Mouse (Mus musculus) kidney, postnatal 0 days (tissue): ENCODE data around the gene Kcna7. TPM values are rescaled to one million over a fixed set of nuclear protein-coding genes. Genes with fewer than 3 reads are reported as not detected.

Source experiments
- ATAC-seq: fragments of 200-750 bp; cut with Nextera tagmentation; replicated peaks from 2 replicates; pipeline ENCODE4 v1.8.0; 2017; ENCODE audit warnings: low read depth, moderate number of reproducible peaks, moderate TSS enrichment, moderate library complexity; ENCODE audit not compliant: low FRiP score
- DNase-seq: peaks from one replicate; pipeline ENCODE4 v3.0.0-alpha.2; 2016; ENCODE audit warnings: low spot score
- H3K27ac ChIP-seq: fragments of 300-500 bp; sonication (generic); 2 replicates; pipeline ENCODE4 v1.5.1; 2014; ENCODE audit warnings: mild to moderate bottlenecking
- H3K27me3 ChIP-seq: fragments of 300-500 bp; sonication (generic); 2 replicates; pipeline ENCODE4 v1.6.1; 2014; ENCODE audit warnings: low read length, mixed read lengths; ENCODE audit not compliant: insufficient read depth
- H3K36me3 ChIP-seq: fragments of 300-500 bp; sonication (generic); 2 replicates; pipeline ENCODE4 v1.6.1; 2014; ENCODE audit warnings: low read length, mixed read lengths; ENCODE audit not compliant: insufficient read depth
- H3K4me1 ChIP-seq: fragments of 300-500 bp; sonication (generic); replicated peaks from 2 replicates; pipeline ENCODE4 v1.6.1; 2014; ENCODE audit warnings: antibody characterized with exemption, low read length, mixed read lengths; ENCODE audit not compliant: insufficient read depth
- H3K4me2 ChIP-seq: fragments of 300-500 bp; sonication (generic); 2 replicates; pipeline ENCODE4 v1.6.1; 2014; ENCODE audit warnings: mild to moderate bottlenecking, low read length, moderate library complexity, mixed read lengths
- H3K4me3 ChIP-seq: fragments of 300-500 bp; sonication (generic); replicated peaks from 2 replicates; pipeline ENCODE4 v1.5.1; 2014; ENCODE audit warnings: low read depth, low read length
- H3K9ac ChIP-seq: fragments of 300-500 bp; sonication (generic); 2 replicates; pipeline ENCODE4 v1.6.1; 2014; ENCODE audit warnings: low read depth, low read length
- H3K9me3 ChIP-seq: fragments of 300-500 bp; sonication (generic); replicated peaks from 2 replicates; pipeline ENCODE4 v1.6.1; 2016; ENCODE audit warnings: low read length, inconsistent platforms, mixed read lengths
- CTCF ChIP-seq: IDR thresholded peaks from 2 replicates; pipeline ENCODE4 v1.5.1; 2016; ENCODE audit warnings: antibody characterized with exemption, low read depth, mild to moderate bottlenecking, moderate library complexity
- WGBS: fragments of 180-500 bp; shearing (Covaris S2); extraction: QIAGEN DNeasy Blood & Tissue Kit; methylation state at CpG from one replicate; pipeline ENCODE4 v1.1.7; 2014; 5-methylcytosine and 5-hydroxymethylcytosine counted together
- polyA plus RNA-seq: library from polyadenylated mRNA; unstranded; fragments of >200 nt; fragmentation: Nextera tagmentation; extraction: Ambion mirVana; gene quantifications from 2 replicates; pipeline ENCODE4 v1.2.1, GENCODE M21; 2015

The Kcna7 gene
- polyA plus RNA-seq, 1 experiment from 2014 or later: 0.05 TPM

- DNase-seq: peak; percentile 82
- TF ChIP-seq CTCF: peak; percentile 70
- H3K36me3 ChIP-seq: peaks cover 33% of the 10 kb centered on the region
Measured at GRCm38 (mm10) chr7:45447325-45447990, 42.0 kb downstream of the Kcna7 start.

GRCm38 (mm10) chr7:45449974-45450373 is 44.5 kb downstream of the Kcna7 start:
- H3K36me3 ChIP-seq: peaks cover 20% of the 10 kb centered on the region

More at GRCm38 (mm10) chr7:45447325-45447990, 42.0 kb downstream of the Kcna7 start:
- no peaks in the 10 kb centered on the region for H3K4me1 ChIP-seq
- H3K4me3 ChIP-seq: no peak overlapping the region
- no peaks in the 10 kb centered on the region for H3K9me3 ChIP-seq
- H3K27ac ChIP-seq: peak overlapping the region; percentile 40
- 35% methylated on average over 11 of the region's 11 CpGs for WGBS
- 0 out of 2 replicates have a peak, but pooled peaks have one; percentile 6 for ATAC-seq
- no peak overlapping the region for H3K9ac ChIP-seq
- H3K4me2 ChIP-seq: no peak overlapping the region
- no peaks in the 10 kb centered on the region for H3K27me3 ChIP-seq

DNA sequence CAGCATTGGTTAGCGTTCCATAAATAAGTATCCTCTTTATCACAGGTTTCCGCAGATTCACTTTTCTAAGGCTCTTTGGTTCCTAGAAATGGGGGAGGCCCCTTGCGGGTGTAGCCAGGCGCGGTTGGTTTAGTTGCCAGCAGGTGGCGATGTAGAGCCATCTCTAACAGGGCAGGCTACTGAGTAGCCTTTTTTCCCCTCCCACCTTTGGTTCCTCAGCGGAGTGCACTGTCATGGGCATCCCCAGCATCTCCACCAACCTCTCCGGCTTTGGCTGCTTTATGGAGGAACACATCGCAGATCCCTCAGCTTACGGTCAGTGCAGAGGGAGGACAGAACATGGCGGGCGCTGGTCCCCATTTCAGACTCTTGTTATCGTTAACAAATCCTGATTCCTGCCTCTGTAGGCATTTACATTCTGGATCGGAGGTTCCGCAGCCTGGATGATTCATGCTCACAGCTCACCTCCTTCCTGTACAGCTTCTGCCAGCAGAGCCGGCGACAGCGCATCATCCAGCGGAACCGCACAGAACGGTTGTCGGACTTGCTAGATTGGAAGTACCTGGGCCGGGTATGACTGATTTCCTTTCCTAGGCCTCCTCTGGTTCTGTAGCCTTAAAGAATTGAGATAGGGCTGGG is 46.0 kb downstream of the Kcna7 start:
- no peak overlapping the region for H3K27ac ChIP-seq
- peak; percentile 72 for ATAC-seq
- H3K4me3 ChIP-seq: no peak overlapping the region
- no peaks in the 10 kb centered on the region for H3K4me1 ChIP-seq
- H3K9ac ChIP-seq: no peak overlapping the region
- no peak overlapping the region for H3K4me2 ChIP-seq
- WGBS: 58% methylated on average over 23 of the region's 23 CpGs
- no peaks in the 10 kb centered on the region for H3K27me3 ChIP-seq
- H3K36me3 ChIP-seq: peaks cover 26% of the 10 kb centered on the region; the same call in 1 of the 2 replicates
- peak; percentile 91 for TF ChIP-seq CTCF
- no peaks in the 10 kb centered on the region for H3K9me3 ChIP-seq
- DNase-seq: peak; percentile 91

More at GRCm38 (mm10) chr7:45449974-45450373, 44.5 kb downstream of the Kcna7 start:
- Histone ChIP-seq H3K27me3 (no peaks in the 10 kb centered on the region), H3K4me2 (no peak overlapping the region), H3K27ac (no peak overlapping the region), H3K4me3 (no peak overlapping the region), H3K9ac (no peak overlapping the region), H3K9me3 (no peaks in the 10 kb centered on the region), H3K4me1 (no peaks in the 10 kb centered on the region)
- TF ChIP-seq CTCF: no peak
- DNase-seq (no peak), ATAC-seq (no peak)
- 88% methylated on average over 1 of the region's 1 CpGs for WGBS

GRCm38 (mm10) chr7:45454971-45455370 is 49.5 kb downstream of the Kcna7 start:
- Histone ChIP-seq H3K36me3 (peaks cover 23% of the 10 kb centered on the region; the same call in 1 of the 2 replicates), H3K27me3 (no peaks in the 10 kb centered on the region), H3K4me1 (peaks cover 11% of the 10 kb centered on the region; the same call in 1 of the 2 replicates), H3K9ac (no peak overlapping the region), H3K4me3 (no peak overlapping the region), H3K9me3 (no peaks in the 10 kb centered on the region), H3K27ac (no peak overlapping the region), H3K4me2 (no peak overlapping the region)
- no peak for ATAC-seq
- TF ChIP-seq CTCF: no peak
- no peak for DNase-seq
- 94% methylated on average over 15 of the region's 15 CpGs for WGBS

GRCm38 (mm10) chr7:45455932-45456696 is 50.7 kb downstream of the Kcna7 start:
- no peak for TF ChIP-seq CTCF
- no peaks in the 10 kb centered on the region for H3K27me3 ChIP-seq
- 77% methylated on average over 13 of the region's 13 CpGs for WGBS
- no peak overlapping the region for H3K27ac ChIP-seq
- peaks cover 21% of the 10 kb centered on the region for H3K4me1 ChIP-seq
- no peak for DNase-seq
- H3K4me2 ChIP-seq: no peak overlapping the region
- no peak overlapping the region for H3K9ac ChIP-seq
- no peak overlapping the region for H3K4me3 ChIP-seq
- peaks cover 20% of the 10 kb centered on the region; the same call in 1 of the 2 replicates for H3K36me3 ChIP-seq
- no peak for ATAC-seq
- no peaks in the 10 kb centered on the region for H3K9me3 ChIP-seq

GRCm38 (mm10) chr7:45456721-45457203 is 51.3 kb downstream of the Kcna7 start:
- Histone ChIP-seq H3K4me1 (peaks cover 22% of the 10 kb centered on the region), H3K27ac (peak overlapping the region; percentile 5; the same call in 1 of the 2 replicates), H3K9ac (no peak overlapping the region), H3K27me3 (no peaks in the 10 kb centered on the region), H3K4me3 (no peak overlapping the region), H3K4me2 (peak overlapping the region; percentile 85; the same call in 1 of the 2 replicates), H3K36me3 (peaks cover 20% of the 10 kb centered on the region; the same call in 1 of the 2 replicates), H3K9me3 (no peaks in the 10 kb centered on the region)
- no peak for TF ChIP-seq CTCF
- no peak for DNase-seq
- ATAC-seq: no peak
- 36% methylated on average over 9 of the region's 9 CpGs for WGBS
